Mouse (Mus musculus) NIH3T3 (cell line): Measurements from ENCODE around the gene Hoxa9.

ENCODE experiments used
- DNase-seq: peaks from one replicate; pipeline ENCODE4 v3.0.0-alpha.2; 2012; ENCODE audit warnings: low read depth

Hoxa9 gene

GRCm38 (mm10) chr6:52228475-52229465 lies 2.1 kb downstream of the Hoxa9 start:
- DNase-seq, result no peak

GRCm38 (mm10) chr6:52227470-52228222 lies 3.2 kb downstream of the Hoxa9 start:
- DNase-seq, result peak; percentile 69

GRCm38 (mm10) chr6:52226569-52227257 lies 4.2 kb downstream of the Hoxa9 start:
- no peak for DNase-seq

GRCm38 (mm10) chr6:52225612-52226568 lies 5.0 kb downstream of the Hoxa9 start:
- DNase-seq, result no peak

- DNase-seq, result no peak
Observed at GRCm38 (mm10) chr6:52224895-52225611, 5.8 kb downstream of the Hoxa9 start.

GRCm38 (mm10) chr6:52223939-52224760 lies 6.7 kb downstream of the Hoxa9 start:
- no peak for DNase-seq

- no peak for DNase-seq
Observed at GRCm38 (mm10) chr6:52222729-52223128, 8.2 kb downstream of the Hoxa9 start.

GRCm38 (mm10) chr6:52221993-52222685 lies 8.8 kb downstream of the Hoxa9 start:
- DNase-seq, result no peak

GRCm38 (mm10) chr6:52221337-52221992 lies 9.4 kb downstream of the Hoxa9 start, which contains the start of gene Hoxa7:
TSS of gene Hoxa7 (minus strand) at chr6:52221854.
- DNase-seq, result peak; percentile 96

- DNase-seq, result peak; percentile 27
Observed at GRCm38 (mm10) chr6:52220865-52221310, 10.0 kb downstream of the Hoxa9 start.

- DNase-seq, result peak; percentile 13
Observed at GRCm38 (mm10) chr6:52220003-52220864, 10.7 kb downstream of the Hoxa9 start.

- no peak for DNase-seq
Observed at GRCm38 (mm10) chr6:52219234-52219942, 11.5 kb downstream of the Hoxa9 start.

- DNase-seq, result no peak
Observed at GRCm38 (mm10) chr6:52218643-52219215, 12.2 kb downstream of the Hoxa9 start.

- DNase-seq, result peak; percentile 45
Observed at GRCm38 (mm10) chr6:52217895-52218642, 12.8 kb downstream of the Hoxa9 start.

GRCm38 (mm10) chr6:52217459-52217768 lies 13.5 kb downstream of the Hoxa9 start:
- DNase-seq, result peak; percentile 94
